Mouse (Mus musculus) embryonic facial prominence, embryonic 14.5 days (tissue): ENCODE measurements around the gene Gnb1. TPM values are rescaled to one million over a fixed set of nuclear protein-coding genes. Genes with fewer than 3 reads are reported as not detected.
"Not testable (repeated sequence)": the region's sequence is repeated elsewhere in the genome, so short reads cannot be mapped to it uniquely, and the experiment has no call there.

ENCODE experiments used
- ATAC-seq: fragments of 200-750 bp; cut with Nextera tagmentation; 2 replicates; pipeline ENCODE4 v1.8.0; 2017; ENCODE audit warnings: low read depth, moderate number of reproducible peaks, moderate TSS enrichment
- DNase-seq: peaks from one replicate; pipeline ENCODE4 v3.0.0-alpha.2; 2015; ENCODE audit warnings: low spot score
- H3K27ac ChIP-seq: fragments of 300-500 bp; sonication (generic); replicated peaks from 2 replicates; pipeline ENCODE4 v1.5.1; 2014; ENCODE audit warnings: low read depth, mild to moderate bottlenecking, low read length, moderate library complexity
- H3K27me3 ChIP-seq: fragments of 300-500 bp; sonication (generic); replicated peaks from 2 replicates; pipeline ENCODE4 v1.6.1; 2014; ENCODE audit warnings: low read length; ENCODE audit not compliant: control insufficient read depth, insufficient read depth
- H3K36me3 ChIP-seq: fragments of 300-500 bp; sonication (generic); 2 replicates; pipeline ENCODE4 v1.6.1; 2014; ENCODE audit warnings: low read length, mixed read lengths; ENCODE audit not compliant: control insufficient read depth, insufficient read depth
- H3K4me1 ChIP-seq: fragments of 300-500 bp; sonication (generic); 2 replicates; pipeline ENCODE4 v1.6.1; 2014; ENCODE audit warnings: antibody characterized with exemption, low read length; ENCODE audit not compliant: control insufficient read depth, insufficient read depth
- H3K4me2 ChIP-seq: fragments of 300-500 bp; sonication (generic); 2 replicates; pipeline ENCODE4 v1.6.1; 2014; ENCODE audit warnings: low read depth, mild to moderate bottlenecking, low read length, moderate library complexity, mixed read lengths
- H3K4me3 ChIP-seq: fragments of 300-500 bp; sonication (generic); 2 replicates; pipeline ENCODE4 v1.5.1; 2014; ENCODE audit warnings: low read depth, mild to moderate bottlenecking, low read length
- H3K9ac ChIP-seq: fragments of 300-500 bp; sonication (generic); 2 replicates; pipeline ENCODE4 v1.6.1; 2014; ENCODE audit warnings: low read depth, mild to moderate bottlenecking, low read length, moderate library complexity, mixed read lengths
- H3K9me3 ChIP-seq: fragments of 300-500 bp; sonication (generic); 2 replicates; pipeline ENCODE4 v1.6.1; 2016; ENCODE audit warnings: low read length; ENCODE audit not compliant: control insufficient read depth
- WGBS: fragments of 180-500 bp; shearing (Covaris S2); extraction: QIAGEN DNeasy Blood & Tissue Kit; methylation state at CpG from one replicate; pipeline ENCODE4 v1.1.7; 2014; 5-methylcytosine and 5-hydroxymethylcytosine counted together
- polyA plus RNA-seq: library from polyadenylated mRNA; unstranded; fragments of >200 nt; fragmentation: Nextera tagmentation; extraction: Ambion mirVana; gene quantifications from 2 replicates; pipeline ENCODE4 v1.2.1, GENCODE M21; 2014

Gnb1 gene
- polyA plus RNA-seq, 1 experiment from 2014 or later: 448 TPM

DNA sequence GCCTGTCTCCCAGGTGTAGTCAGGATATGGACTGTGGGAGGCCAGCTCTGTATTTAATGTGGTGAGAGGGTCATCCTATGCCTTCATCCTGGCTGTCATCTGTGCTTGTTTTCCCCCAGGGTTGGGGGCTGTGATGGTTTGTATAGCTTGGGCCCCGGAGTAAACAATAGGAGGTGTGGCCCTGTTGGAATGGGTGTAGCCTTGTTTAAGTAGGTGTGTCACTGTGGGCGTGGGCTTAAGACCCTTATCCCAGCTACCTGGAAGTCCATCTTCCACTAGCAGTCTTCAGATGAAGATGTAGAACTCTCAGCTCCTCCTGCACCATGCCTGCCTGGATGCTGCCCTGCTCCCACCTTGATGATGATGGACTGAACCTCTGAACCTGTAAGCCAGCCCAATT lies 17.4 kb upstream of the Gnb1 start:
- H3K36me3 ChIP-seq, H3K9ac ChIP-seq, DNase-seq, H3K4me1 ChIP-seq, H3K4me2 ChIP-seq, ATAC-seq, H3K9me3 ChIP-seq, H3K4me3 ChIP-seq, H3K27me3 ChIP-seq, H3K27ac ChIP-seq: not testable (repeated sequence)
- 41% methylated on average over 2 of the region's 2 CpGs for WGBS

DNA sequence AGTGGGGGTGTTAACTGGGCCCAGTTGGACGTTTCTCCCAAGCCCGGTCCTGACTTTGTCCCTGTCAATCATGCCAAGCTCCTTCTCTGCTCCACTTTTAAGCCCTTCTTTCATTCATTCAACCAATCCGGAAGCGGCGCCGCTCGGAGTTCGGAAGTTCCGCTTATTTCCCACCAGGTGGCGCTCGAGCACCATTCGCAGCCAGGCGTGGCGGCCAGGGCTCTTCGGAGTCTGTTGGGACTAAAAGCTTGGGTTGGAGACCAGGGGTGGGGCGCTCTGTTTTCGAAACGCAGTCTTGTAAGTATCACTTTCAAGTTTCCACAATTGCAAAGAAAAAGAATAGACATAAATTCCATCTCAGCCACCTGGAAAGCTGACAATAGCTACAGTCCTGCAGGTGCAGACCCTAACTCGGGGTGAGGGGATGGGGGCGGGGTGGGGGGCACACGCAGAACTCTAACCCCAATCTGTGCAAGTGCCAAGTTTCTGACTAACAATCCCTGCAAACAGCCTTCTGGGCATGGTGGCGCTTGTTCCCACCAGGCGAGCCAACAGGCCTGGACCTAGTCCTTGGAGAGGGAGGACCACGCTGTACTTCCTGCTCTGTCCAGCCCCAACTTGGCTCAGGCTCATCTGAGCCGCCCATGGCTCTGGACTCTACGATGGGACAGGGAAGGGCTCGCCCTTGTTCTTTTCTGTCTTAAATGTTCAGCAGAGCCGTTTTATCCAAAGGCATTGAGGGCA lies 9.6 kb upstream of the Gnb1 start:
- DNase-seq (peak; percentile 86), ATAC-seq (peak; percentile 79)
- no peaks in the 10 kb centered on the region for H3K36me3 ChIP-seq
- peak overlapping the region; percentile 15 for H3K4me3 ChIP-seq
- H3K9ac ChIP-seq: no peak overlapping the region; the same call in 1 of the 2 replicates
- H3K4me2 ChIP-seq: peak overlapping the region; percentile 44
- H3K27me3 ChIP-seq: no peaks in the 10 kb centered on the region
- 0 out of 2 replicates have a peak, but pooled peaks cover 4% of the 10 kb centered on the region for H3K4me1 ChIP-seq
- 20% methylated on average over 28 of the region's 28 CpGs for WGBS
- H3K27ac ChIP-seq: 0 out of 2 replicates have a peak overlapping the region, but pooled peaks have one; percentile 28
- no peaks in the 10 kb centered on the region for H3K9me3 ChIP-seq

DNA sequence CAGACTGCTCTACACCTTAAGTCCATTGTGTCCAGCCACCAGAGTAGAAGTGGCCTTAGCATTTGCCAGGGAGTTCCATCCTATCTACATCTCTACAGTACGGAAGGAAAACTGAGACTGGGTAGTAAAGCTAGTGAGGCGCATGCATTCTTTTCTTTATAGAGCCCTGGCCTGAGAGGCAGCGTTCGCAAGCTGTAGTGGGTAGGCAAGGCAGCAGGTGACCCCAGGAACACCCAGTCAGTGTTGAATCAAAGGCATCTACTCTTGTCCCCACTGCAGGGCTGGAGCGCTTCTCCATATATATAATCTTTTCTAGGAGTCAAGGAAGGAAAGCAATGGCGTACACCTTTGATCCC lies 9.1 kb upstream of the Gnb1 start:
- ATAC-seq: no peak
- DNase-seq: no peak
- no peak overlapping the region for H3K4me3 ChIP-seq
- H3K9ac ChIP-seq: no peak overlapping the region
- no peak overlapping the region for H3K4me2 ChIP-seq
- 89% methylated on average over 6 of the region's 6 CpGs for WGBS
- H3K4me1 ChIP-seq: 0 out of 2 replicates have a peak, but pooled peaks cover 4% of the 10 kb centered on the region
- H3K27ac ChIP-seq: no peak overlapping the region
- H3K36me3 ChIP-seq: no peaks in the 10 kb centered on the region
- H3K27me3 ChIP-seq: no peaks in the 10 kb centered on the region
- no peaks in the 10 kb centered on the region for H3K9me3 ChIP-seq

DNA sequence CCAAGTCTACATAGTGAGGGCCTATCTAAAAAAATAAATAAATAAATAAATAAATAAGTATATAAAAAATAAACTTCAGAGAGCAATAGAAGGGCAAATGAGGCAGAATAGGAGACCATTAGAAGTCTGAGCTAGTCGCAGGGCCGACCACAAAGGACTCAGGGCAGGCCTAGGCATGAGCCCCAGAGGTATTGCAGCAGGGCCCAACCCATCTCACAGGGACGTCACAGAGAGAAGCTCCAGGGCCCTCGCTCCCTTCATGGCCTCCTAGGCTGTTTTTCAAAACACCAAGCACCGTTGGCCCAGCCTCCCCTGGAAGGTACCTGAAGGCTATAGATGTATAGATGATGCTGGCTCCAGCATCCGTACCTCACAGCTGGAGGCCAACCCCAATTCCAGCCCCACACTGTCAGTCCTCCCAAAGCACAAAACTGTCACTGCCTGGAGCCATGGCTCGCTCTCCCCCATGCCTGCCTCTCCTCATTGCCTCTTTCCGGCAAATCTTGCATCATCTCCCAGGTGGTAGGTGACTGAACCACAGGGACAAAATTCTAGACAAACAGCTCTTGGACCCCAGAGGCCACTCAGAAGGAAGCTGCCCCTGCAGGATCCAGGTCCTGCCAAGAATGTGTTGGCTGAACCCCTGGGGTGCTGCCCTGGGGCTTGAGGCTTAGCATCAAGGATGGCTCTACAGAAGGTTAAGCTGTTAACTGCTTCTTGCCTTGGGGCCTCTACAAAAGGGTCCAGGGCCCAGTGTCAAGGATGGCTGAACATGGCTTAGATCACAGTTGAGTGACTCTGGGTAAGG lies 8.2 kb upstream of the Gnb1 start:
- H3K9ac ChIP-seq: no peak overlapping the region
- 69% methylated on average over 7 of the region's 8 CpGs for WGBS
- no peak overlapping the region for H3K4me2 ChIP-seq
- ATAC-seq (peak; percentile 58), DNase-seq (peak; percentile 39)
- no peaks in the 10 kb centered on the region for H3K36me3 ChIP-seq
- H3K27ac ChIP-seq: no peak overlapping the region
- no peaks in the 10 kb centered on the region for H3K9me3 ChIP-seq
- no peaks in the 10 kb centered on the region for H3K27me3 ChIP-seq
- H3K4me1 ChIP-seq: peaks cover 9% of the 10 kb centered on the region; the same call in 1 of the 2 replicates
- no peak overlapping the region for H3K4me3 ChIP-seq

DNA sequence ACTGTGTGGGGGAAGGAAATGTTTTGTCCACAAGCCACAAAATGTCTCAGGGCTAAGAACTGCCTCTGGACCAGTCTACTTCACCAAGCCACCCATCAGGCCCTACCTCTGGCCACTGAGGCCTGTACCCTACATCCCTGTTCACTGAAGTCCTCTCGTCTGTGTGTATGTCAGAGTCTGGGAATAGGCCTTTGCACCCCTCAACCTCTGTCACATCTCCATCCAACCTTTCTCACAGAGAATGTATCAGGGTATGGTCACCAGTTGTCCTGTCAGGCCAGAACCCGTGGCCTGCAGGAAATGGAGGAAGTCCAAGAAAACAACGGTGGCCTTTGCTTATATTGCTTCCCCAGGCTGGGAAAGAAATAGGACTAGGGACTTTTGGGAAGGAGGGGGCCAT lies 5.6 kb upstream of the Gnb1 start:
- Histone ChIP-seq H3K4me3 (no peak overlapping the region), H3K36me3 (no peaks in the 10 kb centered on the region), H3K9ac (no peak overlapping the region), H3K27me3 (no peaks in the 10 kb centered on the region), H3K9me3 (no peaks in the 10 kb centered on the region), H3K4me2 (no peak overlapping the region), H3K27ac (no peak overlapping the region), H3K4me1 (peaks cover 23% of the 10 kb centered on the region; the same call in 1 of the 2 replicates)
- DNase-seq (no peak), ATAC-seq (no peak)
- WGBS: 85% methylated on average over 3 of the region's 3 CpGs

DNA sequence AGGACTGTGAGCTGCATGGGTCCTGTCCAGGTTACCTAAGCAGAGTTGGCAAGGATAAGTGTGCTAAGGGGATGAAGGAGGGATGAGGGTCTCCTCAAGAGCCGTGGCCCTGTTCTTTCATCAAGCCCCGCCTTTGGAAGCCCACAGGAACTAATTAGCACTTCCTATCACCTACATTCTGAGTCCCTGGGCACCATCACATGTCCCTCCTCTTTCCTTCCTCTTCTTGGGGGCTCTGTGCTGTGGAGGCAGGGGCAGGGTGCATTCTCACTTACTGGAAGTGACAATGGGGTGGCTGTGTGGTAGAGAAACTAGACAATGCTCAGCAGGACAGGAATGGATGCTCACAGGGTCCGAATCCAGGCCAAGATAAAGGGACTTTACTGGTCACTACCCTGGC lies 3.4 kb upstream of the Gnb1 start:
- Histone ChIP-seq H3K4me2 (0 out of 2 replicates have a peak overlapping the region, but pooled peaks have one; percentile 5), H3K4me3 (no peak overlapping the region), H3K27me3 (no peaks in the 10 kb centered on the region), H3K9ac (no peak overlapping the region), H3K27ac (peak overlapping the region; percentile 78), H3K9me3 (no peaks in the 10 kb centered on the region), H3K4me1 (peaks cover 20% of the 10 kb centered on the region), H3K36me3 (no peaks in the 10 kb centered on the region)
- DNase-seq: no peak
- WGBS: 26% methylated on average over 3 of the region's 3 CpGs
- no peak for ATAC-seq

DNA sequence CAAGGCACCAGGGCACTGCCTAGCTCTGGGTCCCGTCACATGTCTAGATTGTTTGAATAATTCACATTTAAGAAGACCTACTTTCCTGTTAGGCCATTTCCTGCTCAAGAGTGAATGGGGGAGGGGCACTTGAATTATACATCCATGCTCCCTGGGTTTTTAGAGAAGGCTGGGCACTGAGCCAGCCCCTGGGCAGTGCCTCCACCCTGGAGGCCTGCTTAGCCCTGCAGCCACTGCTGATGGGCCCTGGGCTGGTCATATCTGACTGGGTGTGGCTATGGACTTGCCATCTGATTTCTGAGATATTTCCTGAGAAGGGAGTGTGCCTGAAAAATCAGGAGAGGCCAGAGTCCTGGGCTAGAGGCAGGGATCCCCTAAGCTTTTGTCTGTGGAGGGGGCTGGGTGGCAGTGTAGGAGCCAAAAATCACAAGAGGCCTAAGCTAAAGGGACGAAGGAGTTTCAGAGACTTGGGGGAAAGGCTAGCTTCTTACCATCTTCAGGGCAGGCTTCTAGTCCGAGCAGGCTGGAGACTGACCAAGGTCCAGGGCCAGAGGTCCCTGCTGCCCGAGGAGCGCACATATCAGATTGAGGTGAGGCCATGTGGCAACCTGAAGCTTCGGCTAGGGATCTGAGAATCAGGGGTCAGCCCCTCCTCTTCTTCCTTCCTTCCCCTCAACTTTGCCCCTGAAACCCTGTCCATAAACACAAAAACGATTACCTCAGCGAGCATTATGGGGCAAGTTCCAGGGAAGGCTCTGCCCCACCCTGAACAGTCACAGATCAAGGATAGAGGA lies 2.7 kb upstream of the Gnb1 start:
- ATAC-seq (peak; percentile 48; the same call in 1 of the 2 replicates), DNase-seq (peak; percentile 92)
- Histone ChIP-seq H3K4me2 (0 out of 2 replicates have a peak overlapping the region, but pooled peaks have one; percentile 5), H3K4me1 (peaks cover 27% of the 10 kb centered on the region), H3K9ac (peak overlapping the region; percentile 51; the same call in 1 of the 2 replicates), H3K27ac (peak overlapping the region; percentile 78), H3K36me3 (no peaks in the 10 kb centered on the region), H3K9me3 (no peaks in the 10 kb centered on the region), H3K4me3 (no peak overlapping the region), H3K27me3 (no peaks in the 10 kb centered on the region)
- 60% methylated on average over 8 of the region's 8 CpGs for WGBS
